Mouse (Mus musculus) C2C12 (cell line): Measurements from ENCODE around the gene Pitx2. TPM values are rescaled to one million over a fixed set of nuclear protein-coding genes. Genes with fewer than 3 reads are reported as not detected.

Experiments used
- H3K27me3 ChIP-seq: one replicate; pipeline ENCODE4 v1.6.1; 2011; ENCODE audit not compliant: control insufficient read depth, insufficient read depth, insufficient read length
- H3K36me3 ChIP-seq: one replicate; pipeline ENCODE4 v1.6.1; 2011; ENCODE audit not compliant: control insufficient read depth, insufficient read depth
- H3K4me3 ChIP-seq: one replicate; pipeline ENCODE4 v1.5.1; 2011; ENCODE audit warnings: mild to moderate bottlenecking, control low read depth; ENCODE audit not compliant: poor library complexity, insufficient read depth, severe bottlenecking
- H3K79me2 ChIP-seq: one replicate; pipeline ENCODE4 v1.6.1; 2011; ENCODE audit not compliant: control insufficient read depth, insufficient read depth
- H3K79me3 ChIP-seq: one replicate; pipeline ENCODE4 v1.6.1; 2011; ENCODE audit warnings: low read depth, control low read depth
- H3ac ChIP-seq: one replicate; pipeline ENCODE3; 2011; ENCODE audit warnings: low read depth; ENCODE audit not compliant: control insufficient read depth, insufficient read length
- CEBPB ChIP-seq: IDR thresholded peaks from one replicate; pipeline ENCODE4 v1.6.1; 2011; ENCODE audit warnings: low read depth, mild to moderate bottlenecking, control low read depth, moderate library complexity
- CTCF ChIP-seq: IDR thresholded peaks from one replicate; pipeline ENCODE4 v1.5.1; 2011; ENCODE audit not compliant: control insufficient read depth, insufficient read depth, insufficient read length
- FOSL1 ChIP-seq: IDR thresholded peaks from one replicate; pipeline ENCODE4 v1.8.0; 2011; ENCODE audit warnings: mild to moderate bottlenecking, low read length; ENCODE audit not compliant: poor library complexity, insufficient read depth, severe bottlenecking
- MAX ChIP-seq: IDR thresholded peaks from one replicate; pipeline ENCODE4 v1.6.1; 2011; ENCODE audit warnings: mild to moderate bottlenecking, control low read depth
- MYOD1 ChIP-seq: IDR thresholded peaks from one replicate; pipeline ENCODE4 v1.6.1; 2011; ENCODE audit warnings: low read depth; ENCODE audit not compliant: control insufficient read depth, insufficient read length
- MYOG ChIP-seq: IDR thresholded peaks from one replicate; pipeline ENCODE4 v1.6.1; 2011; ENCODE audit not compliant: control insufficient read depth, insufficient read length; ENCODE audit errors: extremely low read depth
- USF1 ChIP-seq: IDR thresholded peaks from one replicate; pipeline ENCODE4 v1.6.1; 2011; ENCODE audit warnings: low read depth, mild to moderate bottlenecking, control low read depth, moderate library complexity
- polyA plus RNA-seq: library from polyadenylated mRNA; unstranded; fragments of >200 nt; fragmentation: generic; extraction: Trizol; gene quantifications from one replicate; pipeline ENCODE4 v1.2.1, GENCODE M21; 2012; ENCODE audit warnings: missing spikeins

Gene Pitx2
- polyA plus RNA-seq, 1 experiment, result 31.8 TPM

DNA sequence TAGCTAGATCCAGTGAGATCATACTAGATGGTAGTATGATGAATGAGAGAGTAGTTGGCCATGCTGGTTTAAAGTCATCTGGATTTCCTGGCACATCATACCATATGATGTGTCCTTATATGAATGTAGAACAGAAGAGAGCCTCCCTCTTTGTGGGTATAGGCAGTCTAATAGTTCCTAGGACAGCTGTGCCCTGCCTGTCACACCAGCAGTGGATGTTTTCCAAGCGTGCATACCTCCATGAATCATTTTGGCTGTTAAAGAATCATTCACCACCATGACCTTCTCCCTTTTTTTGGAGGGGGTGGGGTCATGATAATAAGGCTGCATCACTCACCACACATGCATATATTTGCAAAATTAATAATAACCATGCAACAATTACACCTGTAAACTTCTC is 35.4 kb upstream of the Pitx2 start:
- Histone ChIP-seq H3K79me3 (no peaks in the 10 kb centered on the region), H3ac (no peak overlapping the region), H3K79me2 (no peaks in the 10 kb centered on the region), H3K36me3 (no peaks in the 10 kb centered on the region), H3K4me3 (no peak overlapping the region), H3K27me3 (no peaks in the 10 kb centered on the region)
- TF ChIP-seq MYOD1 (peak; percentile 97), FOSL1 (no peak), MYOG (no peak)

DNA sequence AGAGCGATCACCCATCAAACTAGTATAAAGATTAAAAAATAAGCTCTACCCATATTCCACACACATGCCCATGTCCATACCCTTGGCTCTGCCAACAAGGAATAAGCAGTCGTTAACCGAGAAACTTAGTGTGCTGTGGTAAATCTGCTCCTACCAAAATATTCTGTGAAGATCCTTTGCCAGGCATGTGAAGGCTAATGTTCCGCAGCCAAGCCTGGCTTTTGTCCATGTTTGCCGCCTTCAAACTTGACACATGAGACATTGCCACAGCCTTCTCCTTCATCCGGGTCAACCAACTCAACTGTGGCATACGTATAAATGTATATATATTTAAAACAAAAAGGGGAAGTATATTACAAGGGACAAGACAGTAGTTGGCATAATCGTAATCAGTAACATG is 34.0 kb upstream of the Pitx2 start:
- Histone ChIP-seq H3K36me3 (no peaks in the 10 kb centered on the region), H3K4me3 (no peak overlapping the region), H3K79me3 (no peaks in the 10 kb centered on the region), H3K79me2 (no peaks in the 10 kb centered on the region), H3ac (no peak overlapping the region), H3K27me3 (no peaks in the 10 kb centered on the region)
- TF ChIP-seq MYOD1 (no peak), USF1 (no peak), CTCF (no peak), MAX (no peak), FOSL1 (no peak), CEBPB (no peak), MYOG (no peak)

DNA sequence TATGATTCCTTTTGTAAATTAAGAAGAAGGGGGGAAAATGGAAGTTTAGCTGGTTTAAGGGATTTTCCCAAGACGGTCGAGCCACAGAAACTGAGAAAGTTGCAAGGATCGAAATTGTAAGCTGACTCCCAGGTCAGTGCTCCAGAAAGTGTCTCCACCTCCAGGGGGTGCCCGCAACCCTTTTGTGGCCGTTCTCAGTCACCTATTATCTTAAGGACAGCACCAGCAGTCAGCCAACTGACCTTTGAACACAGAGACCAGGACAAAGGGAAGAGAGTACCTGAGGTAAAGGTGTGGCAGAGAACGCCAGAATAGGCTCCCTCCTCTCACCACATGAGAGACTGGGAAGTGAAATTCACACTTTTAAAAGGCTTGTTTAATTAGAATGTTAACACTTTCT is 33.0 kb upstream of the Pitx2 start:
- Histone ChIP-seq H3K27me3 (no peaks in the 10 kb centered on the region), H3K79me3 (no peaks in the 10 kb centered on the region), H3ac (no peak overlapping the region), H3K4me3 (no peak overlapping the region), H3K36me3 (no peaks in the 10 kb centered on the region), H3K79me2 (no peaks in the 10 kb centered on the region)
- TF ChIP-seq FOSL1, result no peak
- no peak for TF ChIP-seq MAX
- no peak for TF ChIP-seq MYOG
- TF ChIP-seq CTCF, result no peak

DNA sequence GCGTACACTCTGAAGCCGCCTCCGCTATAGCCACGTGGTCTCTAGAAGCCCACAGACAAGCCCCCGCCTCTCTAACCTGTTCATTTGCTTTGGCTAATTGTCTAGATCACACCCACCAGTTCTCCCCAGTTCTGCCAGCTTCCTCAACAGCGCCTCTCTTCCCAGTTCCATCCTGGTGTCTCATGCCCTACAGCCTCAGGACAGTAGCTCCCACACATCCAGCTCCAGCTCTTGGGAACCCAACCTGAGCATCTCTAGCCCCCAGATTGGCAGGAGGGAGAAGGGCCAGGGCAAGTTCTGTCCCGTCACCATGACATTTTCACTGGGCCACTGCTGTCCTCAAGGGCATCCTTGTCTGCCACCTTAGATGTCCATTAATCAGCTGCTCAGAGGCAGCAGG is 29.3 kb upstream of the Pitx2 start:
- TF ChIP-seq FOSL1 (no peak), MYOD1 (no peak), USF1 (no peak)
- H3ac ChIP-seq, result no peak overlapping the region
- no peaks in the 10 kb centered on the region for H3K79me3 ChIP-seq
- no peaks in the 10 kb centered on the region for H3K36me3 ChIP-seq
- H3K4me3 ChIP-seq, result no peak overlapping the region
- no peaks in the 10 kb centered on the region for H3K27me3 ChIP-seq
- no peaks in the 10 kb centered on the region for H3K79me2 ChIP-seq

DNA sequence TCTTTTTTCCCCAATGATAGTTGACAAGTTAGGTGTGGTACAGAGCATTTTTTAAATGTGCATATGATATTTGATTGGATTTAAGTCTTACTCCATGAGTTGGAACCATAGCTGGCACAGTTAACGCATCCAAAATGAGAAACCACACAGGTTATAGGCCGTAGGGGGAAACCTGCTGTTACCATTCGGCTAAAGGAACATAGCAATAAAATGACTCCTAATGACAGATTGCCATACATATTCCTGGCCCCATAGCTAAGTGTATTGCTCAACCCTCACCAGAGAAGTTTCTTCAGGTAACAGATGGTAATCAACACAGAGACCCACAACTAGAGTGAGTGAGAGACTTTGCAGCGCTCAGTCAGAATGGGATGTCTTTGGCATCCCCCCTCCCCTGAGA is 27.9 kb upstream of the Pitx2 start:
- Histone ChIP-seq H3K4me3 (no peak overlapping the region), H3K79me2 (no peaks in the 10 kb centered on the region), H3ac (no peak overlapping the region), H3K36me3 (no peaks in the 10 kb centered on the region), H3K27me3 (no peaks in the 10 kb centered on the region), H3K79me3 (no peaks in the 10 kb centered on the region)
- TF ChIP-seq MYOD1, result no peak
- TF ChIP-seq MYOG, result no peak
- no peak for TF ChIP-seq USF1
- no peak for TF ChIP-seq FOSL1
- TF ChIP-seq CEBPB, result no peak
- TF ChIP-seq MAX, result no peak
- no peak for TF ChIP-seq CTCF

DNA sequence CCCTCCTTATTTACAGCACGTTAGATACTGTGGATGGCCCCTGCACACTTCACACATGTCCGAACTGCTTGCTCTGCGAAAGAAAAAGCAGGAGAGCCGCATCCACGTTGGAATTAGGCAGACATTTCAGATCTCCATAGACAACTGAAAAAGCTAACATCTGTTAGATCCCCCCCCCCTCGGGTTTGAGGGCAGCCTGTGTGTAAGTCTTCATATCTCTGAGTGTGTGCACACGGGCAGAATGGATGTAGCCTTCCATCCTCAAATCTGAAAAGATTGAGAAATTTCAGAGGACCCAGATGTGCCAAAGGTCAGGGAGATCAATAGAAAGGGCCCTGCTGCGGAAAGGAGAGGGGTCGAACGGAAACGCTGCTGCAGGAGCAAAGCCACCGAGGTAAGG is 5.2 kb upstream of the Pitx2 start:
- no peaks in the 10 kb centered on the region for H3K79me3 ChIP-seq
- H3K27me3 ChIP-seq, result no peaks in the 10 kb centered on the region
- no peak overlapping the region for H3ac ChIP-seq
- H3K79me2 ChIP-seq, result no peaks in the 10 kb centered on the region
- no peaks in the 10 kb centered on the region for H3K36me3 ChIP-seq
- no peak overlapping the region for H3K4me3 ChIP-seq
- TF ChIP-seq MYOD1 (no peak), MAX (no peak), MYOG (no peak), CEBPB (no peak), CTCF (no peak), FOSL1 (no peak), USF1 (no peak)
